Mouse (Mus musculus) G1E (cell line): ENCODE results near the gene Chd9. TPM values are rescaled to one million over a fixed set of nuclear protein-coding genes. Genes with fewer than 3 reads are reported as not detected.

Experiments
- ATAC-seq: 2 replicates; pipeline ENCODE4 v1.8.0; 2016; ENCODE audit warnings: mild to moderate bottlenecking; ENCODE audit not compliant: insufficient number of reproducible peaks, poor library complexity, low FRiP score, severe bottlenecking; ENCODE audit errors: extremely low read depth
- DNase-seq: peaks from one replicate; pipeline ENCODE4 v3.0.0; 2012; ENCODE audit warnings: low spot score
- H3K27me3 ChIP-seq: 2 replicates; pipeline ENCODE4 v1.6.1; 2012; ENCODE audit warnings: mild to moderate bottlenecking, low read length, inconsistent platforms; ENCODE audit not compliant: insufficient read depth
- H3K36me3 ChIP-seq: replicated peaks from 2 replicates; pipeline ENCODE3; 2012; ENCODE audit warnings: mild to moderate bottlenecking, inconsistent platforms
- H3K4me1 ChIP-seq: 2 replicates; pipeline ENCODE4 v1.6.1; 2012; ENCODE audit warnings: low read depth, low read length, inconsistent platforms, mixed read lengths; ENCODE audit not compliant: insufficient read depth
- H3K4me3 ChIP-seq: 2 replicates; pipeline ENCODE4 v1.5.1; 2012; ENCODE audit warnings: low read depth, mild to moderate bottlenecking, inconsistent platforms, low read length, moderate library complexity, mixed read lengths
- H3K9me3 ChIP-seq: replicated peaks from 2 replicates; pipeline ENCODE4 v1.6.1; 2012; ENCODE audit warnings: inconsistent platforms
- CTCF ChIP-seq: IDR thresholded peaks from 2 replicates; pipeline ENCODE4 v1.5.1; 2012; ENCODE audit warnings: low read depth, low read length, inconsistent platforms, mixed read lengths
- GATA1 ChIP-seq: IDR thresholded peaks from 2 replicates; pipeline ENCODE4 v1.6.1; 2012; ENCODE audit warnings: borderline replicate concordance, low read length, inconsistent platforms, mixed read lengths
- GATA2 ChIP-seq: IDR thresholded peaks from 2 replicates; pipeline ENCODE4 v1.6.1; 2012; ENCODE audit warnings: low read depth, low read length, inconsistent platforms, borderline replicate concordance
- POLR2AphosphoS5 ChIP-seq: IDR thresholded peaks from 2 replicates; pipeline ENCODE4 v1.6.1; 2012; ENCODE audit warnings: low read depth, low read length, inconsistent platforms; ENCODE audit not compliant: insufficient replicate concordance
- TAL1 ChIP-seq: conservative IDR thresholded peaks from 2 replicates; pipeline ENCODE4 v1.6.1; 2012; ENCODE audit warnings: low read depth, low read length, inconsistent platforms, mixed read lengths
- polyA plus RNA-seq: library from polyadenylated mRNA; stranded (reverse); fragments of >175 nt; gene quantifications from 2 replicates; pipeline ENCODE4 v1.2.3, GENCODE M21; 2012
- total RNA-seq, 2 experiments: library from RNA; stranded (forward) in 1 of 2; stranded (reverse) in 1 of 2; fragments of 200-1000 nt in 1 of 2; fragments of >200 nt in 1 of 2; fragmentation: Nextera tagmentation in 1 of 2; gene quantifications; 2 replicates each; pipeline ENCODE4 v1.2.3; 2014 to 2017

The Chd9 gene
- total and polyA plus RNA-seq, 3 experiments, result 2.0 to 85.3 (median 26.9) TPM

DNA sequence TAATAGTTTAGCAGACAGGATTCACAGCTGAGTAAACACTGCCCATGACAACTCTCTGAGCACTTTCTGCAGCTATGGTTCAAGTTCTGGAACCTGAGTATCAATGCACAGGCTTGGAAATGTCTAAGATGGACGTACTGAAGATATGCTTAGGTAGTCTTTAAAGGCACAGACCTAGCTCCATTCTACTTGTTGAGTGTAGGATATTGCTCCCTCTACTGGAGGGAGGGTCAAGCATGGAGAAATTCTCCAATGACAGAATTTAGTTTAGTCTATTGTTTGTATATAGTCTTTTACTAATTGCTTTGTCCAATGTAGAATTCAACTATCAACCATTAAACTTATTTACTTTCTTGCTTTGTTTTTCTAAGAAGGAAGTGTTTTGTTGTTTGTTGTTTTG lies 108.7 kb downstream of the Chd9 start:
- no peaks in the 10 kb centered on the region for H3K27me3 ChIP-seq
- no peaks in the 10 kb centered on the region for H3K9me3 ChIP-seq
- H3K36me3 ChIP-seq, result peaks cover 57% of the 10 kb centered on the region
- DNase-seq, result no peak
- no peak overlapping the region for H3K4me3 ChIP-seq
- ATAC-seq, result no peak
- no peak for TF ChIP-seq GATA1
- TF ChIP-seq GATA2, result no peak
- no peak for TF ChIP-seq CTCF
- TF ChIP-seq POLR2AphosphoS5, result no peak
- TF ChIP-seq TAL1, result no peak
- H3K4me1 ChIP-seq, result peaks cover 20% of the 10 kb centered on the region

DNA sequence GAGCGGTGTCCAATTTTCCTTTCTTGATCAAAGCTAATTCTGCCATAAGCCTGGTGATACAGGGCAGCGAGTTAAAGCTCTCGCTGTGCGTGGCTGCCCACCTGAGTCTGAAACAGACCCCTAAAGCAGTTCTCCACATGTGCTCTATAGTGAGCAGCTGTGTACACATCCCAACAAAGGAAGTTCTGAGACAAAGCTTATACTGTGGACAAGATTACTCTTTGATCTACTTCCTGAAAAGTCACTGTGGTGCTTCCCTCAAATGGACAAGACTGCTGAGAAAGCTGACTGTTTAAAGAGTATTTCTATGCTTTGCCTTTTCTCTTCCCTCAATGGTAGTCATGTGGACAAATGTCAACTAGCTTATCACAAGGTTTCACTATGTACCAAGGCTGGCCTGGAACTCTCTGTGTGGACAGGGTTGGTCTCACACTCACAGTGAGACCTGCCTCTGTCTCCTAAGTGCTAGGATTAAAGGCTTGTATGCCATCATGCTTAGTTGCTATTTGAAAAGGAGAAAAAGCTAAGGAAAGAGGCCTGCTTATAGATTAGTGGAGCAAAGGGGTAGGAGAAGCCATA lies 110.3 kb downstream of the Chd9 start:
- H3K27me3 ChIP-seq, result no peaks in the 10 kb centered on the region
- peaks cover 43% of the 10 kb centered on the region for H3K36me3 ChIP-seq
- no peak; the same call in 1 of the 2 replicates for ATAC-seq
- TF ChIP-seq GATA2, result no peak
- TF ChIP-seq CTCF, result no peak
- TF ChIP-seq TAL1, result no peak
- TF ChIP-seq POLR2AphosphoS5, result no peak
- no peak for TF ChIP-seq GATA1
- no peak for DNase-seq
- no peaks in the 10 kb centered on the region for H3K9me3 ChIP-seq
- peaks cover 28% of the 10 kb centered on the region for H3K4me1 ChIP-seq
- H3K4me3 ChIP-seq, result no peak overlapping the region

DNA sequence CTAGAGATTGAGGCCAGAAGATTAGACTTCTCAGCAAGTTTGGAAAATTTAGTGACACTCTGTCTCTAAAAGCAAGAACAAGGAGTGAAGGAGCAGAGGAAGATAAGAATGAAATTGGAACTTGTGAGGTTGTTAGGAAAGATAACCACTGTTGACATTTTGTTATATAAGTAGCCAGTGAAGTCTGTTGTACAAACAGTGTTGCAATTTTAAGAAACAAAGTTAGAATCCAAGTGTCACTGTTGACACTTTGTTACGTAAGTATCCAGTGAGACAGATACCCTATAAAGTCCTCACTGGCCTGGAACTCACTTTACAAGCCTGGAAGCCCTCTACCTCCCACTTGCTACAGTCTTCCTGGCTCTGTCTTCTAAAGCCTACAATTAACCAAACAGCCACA lies 111.7 kb downstream of the Chd9 start:
- TF ChIP-seq GATA1 (no peak), CTCF (no peak), POLR2AphosphoS5 (no peak), TAL1 (no peak), GATA2 (no peak)
- H3K36me3 ChIP-seq, result peaks cover 35% of the 10 kb centered on the region
- no peak for ATAC-seq

DNA sequence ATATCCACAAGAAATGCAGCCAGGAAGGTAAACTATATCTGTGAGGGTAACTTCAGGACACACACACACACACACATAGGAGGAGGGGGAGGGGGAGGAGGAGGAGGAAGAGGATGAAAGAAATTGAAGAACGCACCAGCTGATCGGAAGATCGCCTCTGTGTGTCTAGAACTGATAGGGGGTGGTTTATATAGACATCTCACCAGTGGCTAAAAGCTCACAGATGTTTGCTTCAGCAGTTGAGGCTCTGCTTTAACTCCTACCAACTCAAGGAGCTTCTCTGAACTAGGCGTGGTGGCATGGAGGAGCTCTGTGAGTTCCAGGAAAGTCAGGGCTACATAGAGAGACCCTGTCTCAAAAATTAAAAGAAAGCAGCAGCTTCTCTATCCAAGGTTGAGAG lies 115.6 kb downstream of the Chd9 start:
- H3K9me3 ChIP-seq, result no peaks in the 10 kb centered on the region
- peaks cover 16% of the 10 kb centered on the region for H3K36me3 ChIP-seq
- H3K4me1 ChIP-seq, result peaks cover 39% of the 10 kb centered on the region
- H3K4me3 ChIP-seq, result no peak overlapping the region; the same call in 1 of the 2 replicates
- ATAC-seq, result peak; percentile 92
- DNase-seq, result peak; percentile 13
- TF ChIP-seq GATA2, result no peak
- TF ChIP-seq GATA1, result no peak
- TF ChIP-seq CTCF, result no peak
- peak; percentile 26; the same call in 1 of the 2 replicates for TF ChIP-seq TAL1
- no peaks in the 10 kb centered on the region for H3K27me3 ChIP-seq

More for the DNA sequence above, 111.7 kb downstream of the Chd9 start:
- H3K27me3 ChIP-seq, result no peaks in the 10 kb centered on the region
- no peak overlapping the region for H3K4me3 ChIP-seq
- H3K4me1 ChIP-seq, result peaks cover 42% of the 10 kb centered on the region
- DNase-seq, result no peak
- no peaks in the 10 kb centered on the region for H3K9me3 ChIP-seq

DNA sequence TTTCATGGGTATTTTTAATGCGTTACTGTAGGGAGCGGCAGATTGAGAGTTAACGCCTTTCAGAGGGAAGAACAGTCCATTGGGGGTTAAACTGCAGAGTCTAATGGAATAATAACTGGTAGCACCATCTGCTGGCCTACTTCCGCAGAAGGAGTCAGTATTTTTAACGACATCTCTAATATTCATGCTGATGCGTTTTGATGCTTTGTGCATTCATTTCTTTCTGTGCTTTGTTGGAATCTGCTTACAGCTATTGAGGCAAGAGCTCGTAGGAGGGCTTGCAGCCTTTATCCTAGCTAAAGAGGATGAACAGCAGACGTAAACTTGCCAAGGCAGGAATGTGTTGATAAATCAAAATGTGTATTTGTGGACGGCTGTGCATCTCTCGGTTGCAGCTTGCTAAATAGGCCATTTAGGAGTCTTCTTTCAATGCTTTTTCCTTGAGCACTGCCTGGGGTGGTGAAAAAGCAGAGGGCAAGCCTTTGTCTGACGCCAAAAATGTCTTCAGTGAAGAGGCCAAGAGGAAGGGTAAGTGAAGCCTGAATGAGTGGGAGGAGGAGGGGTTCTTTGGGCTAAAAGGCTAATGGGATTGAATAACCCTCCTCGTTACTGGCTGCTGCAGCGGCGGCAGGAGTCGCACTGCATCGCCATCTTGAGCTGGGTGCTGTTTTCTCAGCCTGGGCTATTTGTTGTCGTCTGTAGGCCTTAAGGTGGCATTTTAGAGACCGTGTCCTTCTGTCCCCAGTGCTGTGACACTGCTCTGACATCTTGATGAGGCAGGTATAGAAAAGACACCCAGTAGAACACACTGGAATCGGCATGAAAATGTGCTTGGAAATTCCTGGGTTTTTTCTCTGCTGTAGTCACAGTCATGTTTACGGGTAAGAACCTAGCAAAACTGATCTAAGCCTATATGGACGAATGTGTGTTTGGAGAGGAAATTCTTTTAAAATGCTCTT lies 126.9 kb downstream of the Chd9 start:
- peak overlapping the region; percentile 65 for H3K4me3 ChIP-seq
- H3K27me3 ChIP-seq, result no peaks in the 10 kb centered on the region
- peaks cover 33% of the 10 kb centered on the region for H3K4me1 ChIP-seq
- peak; percentile 75 for ATAC-seq
- H3K9me3 ChIP-seq, result no peaks in the 10 kb centered on the region
- H3K36me3 ChIP-seq, result peaks cover 9% of the 10 kb centered on the region
- TF ChIP-seq TAL1 (no peak), CTCF (no peak), POLR2AphosphoS5 (no peak), GATA2 (no peak), GATA1 (no peak)
- DNase-seq, result peak; percentile 55

DNA sequence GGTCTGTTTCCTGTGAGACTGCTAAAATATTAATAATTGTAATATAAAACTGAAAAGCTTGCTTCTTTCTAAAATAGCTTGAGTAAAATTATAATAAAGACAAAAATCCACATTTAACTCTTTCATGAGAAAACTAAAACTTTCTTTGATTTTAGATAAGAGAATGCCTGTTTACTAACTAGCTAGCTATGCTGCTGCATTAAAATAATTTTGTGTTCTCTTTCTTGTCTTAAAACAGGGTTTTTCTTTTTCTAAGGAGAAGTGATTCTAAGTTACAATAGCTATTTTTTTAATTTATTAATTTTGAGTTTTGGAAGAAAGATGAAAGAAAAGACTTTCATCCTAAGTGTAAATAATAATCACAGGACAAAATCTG lies 127.6 kb downstream of the Chd9 start:
- Histone ChIP-seq H3K36me3 (peaks cover 16% of the 10 kb centered on the region), H3K4me3 (peak overlapping the region; percentile 65), H3K4me1 (peaks cover 39% of the 10 kb centered on the region), H3K27me3 (no peaks in the 10 kb centered on the region), H3K9me3 (no peaks in the 10 kb centered on the region)
- no peak for DNase-seq
- ATAC-seq, result no peak
- no peak for TF ChIP-seq GATA1
- TF ChIP-seq GATA2, result no peak
- no peak for TF ChIP-seq CTCF
- no peak for TF ChIP-seq TAL1
- TF ChIP-seq POLR2AphosphoS5, result no peak
